Mouse (Mus musculus): ENCODE data around the gene Cyp4x1.

Gene Cyp4x1

GRCm38 (mm10) chr4:115058317-115058761, 75.7 kb downstream of the Cyp4x1 start:
- in situ Hi-C loops (cut with MboI; ENCODE audit: low sequenced_read_pairs) = no loop called here

- in situ Hi-C loops (cut with MboI; ENCODE audit: low sequenced_read_pairs) = no loop called here
Measured at GRCm38 (mm10) chr4:115057674-115058316, 76.3 kb downstream of the Cyp4x1 start.

GRCm38 (mm10) chr4:115056921-115057673, 77.0 kb downstream of the Cyp4x1 start:
- in situ Hi-C loops (cut with MboI; ENCODE audit: low sequenced_read_pairs) = no loop called here

- in situ Hi-C loops (cut with MboI; ENCODE audit: low sequenced_read_pairs) = no loop called here
Measured at GRCm38 (mm10) chr4:115056371-115056920, 77.6 kb downstream of the Cyp4x1 start, which contains the start of gene Tal1. TSS of gene Tal1 (plus strand) at chr4:115056426.
